Mouse (Mus musculus): ENCODE results near the gene Cdk5r2.

The Cdk5r2 gene

GRCm38 (mm10) chr1:74893134-74893855, 38.6 kb downstream of the Cdk5r2 start, which contains the start of gene Cryba2:
Cryba2 (minus strand) TSS chr1:74893143.
- DNase-seq: peak; percentile 67

GRCm38 (mm10) chr1:74894966-74895365, 40.2 kb downstream of the Cdk5r2 start:
- peak; percentile 75 for DNase-seq

- no peak for DNase-seq
These were observed 43.2 kb downstream of the Cdk5r2 start for GRCm38 (mm10) chr1:74897976-74898375.

- DNase-seq: no peak
These were observed 44.1 kb downstream of the Cdk5r2 start for GRCm38 (mm10) chr1:74898656-74899431.

- no peak for DNase-seq
These were observed 45.9 kb downstream of the Cdk5r2 start for GRCm38 (mm10) chr1:74900341-74901285.

DNA sequence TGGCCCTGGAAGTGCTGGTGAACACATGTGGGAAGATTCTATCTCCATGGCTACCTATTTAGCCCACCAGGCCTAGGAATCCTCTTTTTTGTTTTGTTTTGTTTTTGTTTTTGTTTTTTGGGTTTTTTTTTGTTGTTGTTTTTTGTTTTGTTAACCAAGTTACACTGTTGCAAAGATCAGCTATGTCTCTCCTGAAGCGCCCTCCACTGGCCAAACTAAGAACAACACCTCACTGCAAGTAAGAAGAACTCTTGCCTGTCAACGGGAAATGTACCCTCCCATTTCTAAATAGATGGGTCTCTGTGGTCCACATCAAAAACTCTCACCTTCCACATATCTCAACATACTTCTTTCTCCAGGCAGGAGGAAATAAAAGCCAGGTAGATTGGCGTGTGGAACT, 47.0 kb downstream of the Cdk5r2 start:
- peak; percentile 79 for DNase-seq

- DNase-seq: no peak
These were observed 47.5 kb downstream of the Cdk5r2 start for GRCm38 (mm10) chr1:74902191-74902590.

Measured in right cerebral cortex, postnatal 4 days (tissue).